Mouse (Mus musculus) small intestine, adult 2 months (tissue): ENCODE results near the gene Vrk1.

Source experiments
- CTCF ChIP-seq: fragments of 200-500 bp; IDR thresholded peaks from 2 replicates; pipeline ENCODE4 v1.5.1; 2012; ENCODE audit warnings: low read depth, mild to moderate bottlenecking, control low read depth, inconsistent platforms, low read length, moderate library complexity, mixed read lengths; ENCODE audit not compliant: insufficient replicate concordance, insufficient read length; ENCODE audit errors: extremely low read depth
- POLR2A ChIP-seq: fragments of 200-500 bp; IDR thresholded peaks from 2 replicates; pipeline ENCODE4 v1.6.1; 2012; ENCODE audit warnings: low read depth, mild to moderate bottlenecking, control low read depth, inconsistent platforms, low read length, moderate library complexity

DNA sequence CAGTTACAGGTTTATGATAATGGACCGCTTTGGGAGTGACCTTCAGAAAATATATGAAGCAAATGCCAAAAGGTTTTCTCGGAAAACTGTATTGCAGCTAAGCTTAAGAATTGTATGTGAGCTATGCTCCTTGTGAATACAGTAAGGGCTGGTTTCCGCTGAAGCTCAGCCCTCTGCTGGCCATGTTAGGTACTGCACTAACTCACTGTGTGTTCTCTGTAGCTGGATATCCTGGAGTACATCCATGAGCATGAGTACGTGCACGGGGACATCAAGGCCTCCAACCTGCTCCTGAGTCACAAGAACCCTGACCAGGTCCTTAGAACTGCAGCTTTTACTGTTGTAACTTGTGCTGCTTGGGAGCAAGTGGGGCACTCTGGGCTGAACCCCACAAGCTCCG, 45.8 kb downstream of the Vrk1 start:
- TF ChIP-seq POLR2A, result no peak
- TF ChIP-seq CTCF, result peak; percentile 75; the same call in 1 of the 2 replicates
